Mouse (Mus musculus) bone marrow, adult 2 months (tissue): ENCODE data around the gene Yif1b.
"Not testable (repeated sequence)": the region's sequence is repeated elsewhere in the genome, so short reads cannot be mapped to it uniquely, and the experiment has no call there.

Source experiments
- CTCF ChIP-seq: fragments of 200-500 bp; IDR thresholded peaks from 2 replicates; pipeline ENCODE4 v1.5.1; 2011; ENCODE audit warnings: low read length, control low read depth; ENCODE audit not compliant: control insufficient read depth, insufficient read depth
- POLR2A ChIP-seq: fragments of 200-500 bp; IDR thresholded peaks from 2 replicates; pipeline ENCODE4 v1.6.1; 2011; ENCODE audit warnings: low read depth, mild to moderate bottlenecking, control low read depth, low read length, borderline replicate concordance; ENCODE audit not compliant: control insufficient read depth

DNA sequence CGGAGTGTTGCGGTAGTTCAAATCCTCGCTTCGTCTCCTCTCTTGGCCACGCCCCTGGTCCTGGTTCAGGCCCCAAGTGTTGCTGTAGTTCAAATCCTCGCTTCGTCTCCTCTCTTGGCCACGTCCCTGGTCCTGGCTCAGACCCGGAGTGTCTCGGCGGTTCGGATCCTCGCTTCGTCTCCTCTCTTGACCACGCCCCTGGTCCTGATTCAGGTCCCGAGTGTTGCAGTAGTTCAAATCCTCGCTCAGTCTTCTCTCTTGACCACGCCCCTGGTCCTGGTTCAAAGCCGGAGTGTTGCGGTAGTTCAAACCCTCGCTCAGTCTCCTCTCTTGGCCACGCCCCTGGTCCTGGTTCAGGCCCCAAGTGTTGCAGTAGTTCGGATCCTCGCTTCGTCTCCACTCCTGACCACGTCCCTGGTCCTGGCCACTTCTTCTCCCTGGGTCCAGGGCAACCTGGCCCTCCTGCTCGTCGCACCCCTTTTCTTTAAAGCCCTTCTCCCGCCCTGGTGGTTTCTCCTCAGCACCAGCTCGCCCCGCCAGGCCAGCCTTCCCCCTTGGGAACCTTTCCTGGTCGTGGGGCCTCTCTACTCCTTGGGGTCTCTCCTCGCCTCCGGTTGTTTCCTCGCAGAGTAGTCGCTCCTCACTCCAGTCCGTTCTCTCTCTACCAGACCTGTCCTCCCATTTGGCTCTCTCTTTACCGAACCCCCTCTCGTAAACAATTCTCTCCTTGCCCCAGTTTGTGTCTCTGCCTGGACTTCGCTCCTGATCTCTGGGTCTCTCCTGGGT lies 25.2 kb upstream of the Yif1b start:
- not testable (repeated sequence) for TF ChIP-seq CTCF, POLR2A
